Mouse (Mus musculus) monocyte, adult 5-6 weeks (primary cell): Measurements from ENCODE around the gene Trmt112. TPM values are rescaled to one million over a fixed set of nuclear protein-coding genes. Genes with fewer than 3 reads are reported as not detected.
"Not testable (repeated sequence)": the region's sequence is repeated elsewhere in the genome, so short reads cannot be mapped to it uniquely, and the experiment has no call there.

ENCODE experiments used
- ATAC-seq: fragments of 153-309, 156-312 bp; replicated peaks from 2 replicates; pipeline ENCODE4 v1.8.0; 2017; ENCODE audit warnings: mild to moderate bottlenecking; ENCODE audit not compliant: low TSS enrichment, insufficient number of reproducible peaks, severe bottlenecking, poor library complexity, low FRiP score
- total RNA-seq: library from RNA; stranded (forward); fragments of 200-1000, 200-491, 200-594 nt; gene quantifications from 3 replicates; pipeline ENCODE4 v1.2.3, GENCODE M21; 2017

The Trmt112 gene
- 84.5 to 135 TPM (median 85.6 TPM) in 3 replicates for total RNA-seq

GRCm38 (mm10) chr19:6909507-6910289 lies at the start of gene Trmt112, which contains the start of gene Prdx5:
Gene Trmt112 (plus strand): TSS chr19:6909698.
Gene Prdx5 (minus strand): TSS chr19:6910106.
- peak; percentile 67 for ATAC-seq

GRCm38 (mm10) chr19:6859971-6860370 lies 49.5 kb upstream of the Trmt112 start:
- no peak for ATAC-seq

GRCm38 (mm10) chr19:6860706-6861105 lies 48.8 kb upstream of the Trmt112 start:
- peak; percentile 43; the same call in 1 of the 2 replicates for ATAC-seq

- no peak for ATAC-seq
These were observed 48.0 kb upstream of the Trmt112 start for GRCm38 (mm10) chr19:6861451-6861850.

- ATAC-seq, result peak; percentile 98
These were observed 40.1 kb upstream of the Trmt112 start for GRCm38 (mm10) chr19:6869355-6869754.

- peak; percentile 69 for ATAC-seq
These were observed 37.8 kb upstream of the Trmt112 start for GRCm38 (mm10) chr19:6871574-6872271.

GRCm38 (mm10) chr19:6872701-6873100 lies 36.8 kb upstream of the Trmt112 start:
- ATAC-seq, result no peak

- ATAC-seq, result no peak
These were observed 35.2 kb upstream of the Trmt112 start for GRCm38 (mm10) chr19:6874257-6874656.

- no peak for ATAC-seq
These were observed 33.7 kb upstream of the Trmt112 start for GRCm38 (mm10) chr19:6875834-6876233.

- no peak for ATAC-seq
These were observed 32.7 kb upstream of the Trmt112 start for GRCm38 (mm10) chr19:6876799-6877198.

GRCm38 (mm10) chr19:6877965-6878364 lies 31.5 kb upstream of the Trmt112 start:
- no peak for ATAC-seq

- no peak for ATAC-seq
These were observed 17.0 kb upstream of the Trmt112 start for GRCm38 (mm10) chr19:6892512-6892911.

- no peak for ATAC-seq
These were observed 15.6 kb upstream of the Trmt112 start for GRCm38 (mm10) chr19:6893731-6894451.

GRCm38 (mm10) chr19:6895608-6896305 lies 13.7 kb upstream of the Trmt112 start:
- not testable (repeated sequence) for ATAC-seq

- no peak for ATAC-seq
These were observed 9.9 kb upstream of the Trmt112 start for GRCm38 (mm10) chr19:6899641-6900040.

GRCm38 (mm10) chr19:6903031-6903430 lies 6.5 kb upstream of the Trmt112 start:
- ATAC-seq, result no peak

GRCm38 (mm10) chr19:6904846-6905245 lies 4.7 kb upstream of the Trmt112 start:
- ATAC-seq, result no peak

GRCm38 (mm10) chr19:6905498-6906159 lies 3.9 kb upstream of the Trmt112 start:
- ATAC-seq, result no peak
